Mouse (Mus musculus): Measurements from ENCODE around the gene Med15. TPM values are rescaled to one million over a fixed set of nuclear protein-coding genes. Genes with fewer than 3 reads are reported as not detected.
"Not testable (repeated sequence)": the region's sequence is repeated elsewhere in the genome, so short reads cannot be mapped to it uniquely, and the experiment has no call there.

Gene Med15
- polyA plus RNA-seq, 1 experiment from 2014 or later, result 11.6 TPM

DNA sequence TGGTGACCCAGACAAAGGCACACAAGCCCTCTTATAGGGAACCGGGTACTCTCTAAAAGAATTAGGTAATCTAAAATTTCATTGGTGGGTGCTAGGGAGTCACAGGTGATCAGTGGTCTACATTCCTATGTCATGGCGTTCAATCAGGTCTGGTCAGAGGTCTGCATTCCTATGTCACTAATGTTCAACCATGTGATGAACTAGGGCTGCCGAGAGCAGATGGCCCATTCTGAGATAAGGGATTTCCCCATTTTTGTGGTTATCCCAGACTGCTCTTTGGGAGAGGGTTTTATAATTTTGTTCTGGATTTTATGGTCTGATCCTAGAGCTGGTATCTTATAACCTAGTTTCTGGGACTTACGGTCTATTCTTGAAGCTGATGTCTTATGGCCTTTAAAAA lies 7.4 kb upstream of the Med15 start:
- ATAC-seq (peak; percentile 21; the same call in 1 of the 2 replicates), DNase-seq (no peak)
- 0 out of 2 replicates have a peak, but pooled peaks cover 2% of the 10 kb centered on the region for H3K27me3 ChIP-seq (ENCODE audit: insufficient read depth, low read length)
- H3K4me2 ChIP-seq (ENCODE audit: low read depth, low read length), result no peak overlapping the region
- 59% methylated on average over 4 of the region's 4 CpGs for WGBS (ENCODE audit: insufficient replicate concordance)
- H3K4me3 ChIP-seq (ENCODE audit: low read depth, low read length), result no peak overlapping the region
- H3K4me1 ChIP-seq (ENCODE audit: insufficient read depth), result no peaks in the 10 kb centered on the region
- H3K27ac ChIP-seq (ENCODE audit: low read depth), result no peak overlapping the region
- TF ChIP-seq EP300 (IDR thresholded peaks at IDR 0.05; ENCODE audit: low read depth), result no peak
- no peak for TF ChIP-seq CTCF (IDR thresholded peaks at IDR 0.05; ENCODE audit: low read depth)
- H3K36me3 ChIP-seq (replicated peaks; ENCODE audit: insufficient read depth, low read length), result no peaks in the 10 kb centered on the region
- no peaks in the 10 kb centered on the region for H3K9me3 ChIP-seq (ENCODE audit: low read length)
- H3K9ac ChIP-seq (replicated peaks), result no peak overlapping the region

DNA sequence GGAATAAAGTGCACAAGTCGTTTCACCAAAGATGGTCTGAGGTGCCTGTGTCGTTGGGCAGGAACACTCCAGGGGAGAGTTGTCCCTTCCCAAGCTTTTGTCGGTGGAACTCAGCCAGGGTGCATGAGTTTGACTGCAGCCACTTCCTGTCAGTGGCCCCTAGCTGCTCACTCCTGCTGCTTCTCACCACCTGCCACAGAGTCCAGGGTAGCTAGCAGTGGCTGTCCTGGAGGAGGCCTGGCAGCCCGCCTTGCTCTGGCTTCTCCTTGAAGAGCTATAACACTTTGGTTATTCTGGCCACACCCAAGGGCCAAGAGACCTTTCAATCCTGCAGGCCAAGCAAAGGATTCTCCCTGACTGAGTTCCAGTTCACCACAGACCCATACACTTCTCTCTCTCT lies 3.5 kb upstream of the Med15 start:
- Histone ChIP-seq H3K27ac (ENCODE audit: low read depth) (no peak overlapping the region), H3K4me1 (ENCODE audit: insufficient read depth) (no peaks in the 10 kb centered on the region), H3K9ac (replicated peaks) (no peak overlapping the region), H3K4me3 (ENCODE audit: low read depth, low read length) (no peak overlapping the region), H3K27me3 (ENCODE audit: insufficient read depth, low read length) (peaks cover 8% of the 10 kb centered on the region; the same call in 1 of the 2 replicates), H3K36me3 (replicated peaks; ENCODE audit: insufficient read depth, low read length) (no peaks in the 10 kb centered on the region), H3K9me3 (ENCODE audit: low read length) (no peaks in the 10 kb centered on the region), H3K4me2 (ENCODE audit: low read depth, low read length) (no peak overlapping the region)
- WGBS (ENCODE audit: insufficient replicate concordance), result 41% methylated on average over 4 of the region's 4 CpGs
- DNase-seq, result no peak
- no peak for ATAC-seq
- TF ChIP-seq EP300 (IDR thresholded peaks at IDR 0.05; ENCODE audit: low read depth) (no peak), CTCF (IDR thresholded peaks at IDR 0.05; ENCODE audit: low read depth) (no peak)

DNA sequence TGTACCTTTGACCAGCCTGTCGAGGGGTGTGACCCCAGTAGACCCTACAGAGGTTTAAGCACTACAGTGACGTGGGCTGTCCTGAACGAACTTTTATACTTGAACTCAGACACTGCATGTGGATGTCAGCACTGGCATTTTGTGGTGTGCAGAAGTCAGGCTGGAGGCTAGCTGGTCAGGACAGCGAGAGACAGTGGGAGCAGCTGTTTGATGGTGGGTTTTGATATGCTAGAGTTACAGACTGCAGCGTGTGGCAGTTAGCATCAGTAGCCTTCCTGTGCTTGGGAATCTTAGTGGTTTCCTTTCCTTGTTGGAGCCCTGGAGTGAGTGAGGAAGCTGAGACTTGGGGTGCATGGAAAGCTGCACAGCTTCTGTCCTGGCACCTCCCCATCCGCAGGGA lies 2.2 kb upstream of the Med15 start:
- not testable (repeated sequence) for H3K9me3 ChIP-seq (ENCODE audit: low read length); DNase-seq; H3K9ac ChIP-seq (replicated peaks); H3K4me1 ChIP-seq (ENCODE audit: insufficient read depth); ATAC-seq; H3K27ac ChIP-seq (ENCODE audit: low read depth); H3K4me2 ChIP-seq (ENCODE audit: low read depth, low read length); H3K36me3 ChIP-seq (replicated peaks; ENCODE audit: insufficient read depth, low read length); H3K27me3 ChIP-seq (ENCODE audit: insufficient read depth, low read length); H3K4me3 ChIP-seq (ENCODE audit: low read depth, low read length)
- WGBS (ENCODE audit: insufficient replicate concordance), result 73% methylated on average over 6 of the region's 6 CpGs

DNA sequence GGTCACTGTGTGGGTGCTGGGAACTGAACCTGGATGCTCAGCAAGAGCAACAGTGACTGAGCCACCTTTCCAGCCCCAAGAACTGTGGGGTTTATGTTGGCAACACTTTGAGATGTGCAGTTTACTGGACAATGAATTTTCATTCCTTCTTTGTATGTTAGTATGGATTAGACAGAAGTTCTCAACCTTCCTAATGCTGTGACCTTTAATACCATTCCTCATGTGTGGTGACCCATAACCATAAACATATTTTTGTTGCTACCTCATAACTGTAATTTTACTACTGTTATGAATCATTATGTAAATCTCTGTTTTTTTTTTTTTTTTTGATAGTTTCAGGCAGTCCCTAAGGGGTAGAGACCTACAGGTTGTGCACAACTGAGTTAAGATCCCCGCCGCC lies 955 bp upstream of the Med15 start:
- 72% methylated on average over 2 of the region's 2 CpGs for WGBS (ENCODE audit: insufficient replicate concordance)
- H3K4me2 ChIP-seq (ENCODE audit: low read depth, low read length), result no peak overlapping the region

DNA sequence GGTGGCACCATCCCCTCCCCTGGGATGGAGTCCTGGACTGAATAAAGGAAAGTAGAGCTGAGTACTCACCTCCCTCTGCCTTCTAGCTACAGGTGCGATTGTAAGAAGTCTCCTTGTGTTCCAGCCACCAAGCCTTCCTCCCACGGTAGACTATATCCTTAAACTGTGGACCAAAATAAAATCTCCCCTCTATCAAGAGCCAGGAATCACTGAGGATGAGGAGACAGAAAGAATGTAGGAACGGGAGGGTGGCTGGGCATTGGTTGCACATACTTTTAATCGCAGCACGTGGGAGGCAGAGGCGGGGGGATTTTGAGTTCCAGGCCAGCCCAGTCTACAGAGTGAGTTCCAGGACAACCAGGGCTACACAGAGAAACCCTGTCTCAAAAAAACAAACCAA lies 260 bp downstream of the Med15 start:
- ATAC-seq, result no peak

More for the DNA sequence above, 955 bp upstream of the Med15 start:
- no peak overlapping the region for H3K9ac ChIP-seq (replicated peaks)
- H3K27me3 ChIP-seq (ENCODE audit: insufficient read depth, low read length), result peaks cover 8% of the 10 kb centered on the region; the same call in 1 of the 2 replicates
- TF ChIP-seq CTCF (IDR thresholded peaks at IDR 0.05; ENCODE audit: low read depth), result no peak
- no peak for TF ChIP-seq EP300 (IDR thresholded peaks at IDR 0.05; ENCODE audit: low read depth)
- H3K4me3 ChIP-seq (ENCODE audit: low read depth, low read length), result no peak overlapping the region
- H3K4me1 ChIP-seq (ENCODE audit: insufficient read depth), result no peaks in the 10 kb centered on the region
- no peak for ATAC-seq
- H3K9me3 ChIP-seq (ENCODE audit: low read length), result no peaks in the 10 kb centered on the region
- no peak for DNase-seq
- no peak overlapping the region for H3K27ac ChIP-seq (ENCODE audit: low read depth)
- no peaks in the 10 kb centered on the region for H3K36me3 ChIP-seq (replicated peaks; ENCODE audit: insufficient read depth, low read length)

DNA sequence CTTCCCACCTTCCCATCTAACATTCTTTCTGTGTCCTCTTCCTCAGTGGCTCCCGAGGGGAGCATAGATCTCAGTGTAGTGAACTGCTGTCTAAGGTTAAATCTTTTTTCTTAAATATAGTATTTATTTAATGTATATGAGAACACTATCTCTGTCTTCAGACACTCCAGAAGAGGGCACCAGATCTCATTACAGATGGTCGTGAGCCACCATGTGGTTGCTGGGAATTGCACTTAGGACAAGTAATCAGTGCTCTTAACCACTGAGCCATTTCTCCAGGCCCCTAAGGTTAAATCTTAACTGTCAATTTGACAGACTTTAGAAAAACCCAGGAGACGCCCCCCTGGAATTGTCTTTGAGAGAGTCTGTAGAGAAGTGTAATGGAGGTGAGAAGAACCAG lies 670 bp downstream of the Med15 start:
- ATAC-seq (no peak), DNase-seq (no peak)
- Histone ChIP-seq H3K36me3 (replicated peaks; ENCODE audit: insufficient read depth, low read length) (no peaks in the 10 kb centered on the region), H3K27me3 (ENCODE audit: insufficient read depth, low read length) (peaks cover 8% of the 10 kb centered on the region; the same call in 1 of the 2 replicates), H3K4me3 (ENCODE audit: low read depth, low read length) (no peak overlapping the region), H3K27ac (ENCODE audit: low read depth) (no peak overlapping the region), H3K4me2 (ENCODE audit: low read depth, low read length) (no peak overlapping the region), H3K9ac (replicated peaks) (no peak overlapping the region), H3K4me1 (ENCODE audit: insufficient read depth) (0 out of 2 replicates have a peak, but pooled peaks cover 1% of the 10 kb centered on the region), H3K9me3 (ENCODE audit: low read length) (no peaks in the 10 kb centered on the region)
- TF ChIP-seq CTCF (IDR thresholded peaks at IDR 0.05; ENCODE audit: low read depth) (peak; percentile 33), EP300 (IDR thresholded peaks at IDR 0.05; ENCODE audit: low read depth) (no peak)
- 33% methylated on average over 3 of the region's 3 CpGs for WGBS (ENCODE audit: insufficient replicate concordance)

More for the DNA sequence above, 260 bp downstream of the Med15 start:
- WGBS (ENCODE audit: insufficient replicate concordance), result 60% methylated on average over 6 of the region's 6 CpGs
- H3K4me3 ChIP-seq (ENCODE audit: low read depth, low read length), result no peak overlapping the region
- peaks cover 8% of the 10 kb centered on the region; the same call in 1 of the 2 replicates for H3K27me3 ChIP-seq (ENCODE audit: insufficient read depth, low read length)
- H3K27ac ChIP-seq (ENCODE audit: low read depth), result no peak overlapping the region
- no peak overlapping the region for H3K4me2 ChIP-seq (ENCODE audit: low read depth, low read length)
- TF ChIP-seq CTCF (IDR thresholded peaks at IDR 0.05; ENCODE audit: low read depth) (no peak), EP300 (IDR thresholded peaks at IDR 0.05; ENCODE audit: low read depth) (no peak)
- no peaks in the 10 kb centered on the region for H3K36me3 ChIP-seq (replicated peaks; ENCODE audit: insufficient read depth, low read length)
- DNase-seq, result no peak
- no peaks in the 10 kb centered on the region for H3K9me3 ChIP-seq (ENCODE audit: low read length)
- no peaks in the 10 kb centered on the region for H3K4me1 ChIP-seq (ENCODE audit: insufficient read depth)
- no peak overlapping the region for H3K9ac ChIP-seq (replicated peaks)

DNA sequence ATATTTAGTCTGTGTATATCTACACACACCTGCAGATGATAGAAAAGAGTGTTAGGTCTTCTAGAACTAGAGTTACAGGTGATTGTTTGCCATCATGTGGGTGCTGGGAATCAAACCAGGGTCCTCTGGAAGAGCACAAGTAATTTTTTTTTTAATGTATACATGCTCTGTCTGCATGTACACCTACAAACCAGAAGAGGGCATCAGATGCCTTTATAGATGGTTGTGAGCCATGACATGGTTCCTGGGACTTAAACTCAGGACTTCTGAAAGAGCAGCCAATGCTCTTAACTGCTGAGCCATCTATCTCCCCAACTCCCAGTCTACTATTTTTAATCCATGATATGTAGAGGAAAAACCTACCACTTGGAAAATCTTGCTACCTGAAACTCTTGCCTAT lies 2.7 kb downstream of the Med15 start:
- H3K27me3 ChIP-seq (ENCODE audit: insufficient read depth, low read length), result peaks cover 6% of the 10 kb centered on the region; the same call in 1 of the 2 replicates
- no peak overlapping the region for H3K4me2 ChIP-seq (ENCODE audit: low read depth, low read length)
- 0 out of 2 replicates have a peak, but pooled peaks cover 3% of the 10 kb centered on the region for H3K4me1 ChIP-seq (ENCODE audit: insufficient read depth)
- no peaks in the 10 kb centered on the region for H3K36me3 ChIP-seq (replicated peaks; ENCODE audit: insufficient read depth, low read length)
- no peaks in the 10 kb centered on the region for H3K9me3 ChIP-seq (ENCODE audit: low read length)
- DNase-seq (no peak), ATAC-seq (no peak)
- no peak overlapping the region for H3K27ac ChIP-seq (ENCODE audit: low read depth)
- TF ChIP-seq CTCF (IDR thresholded peaks at IDR 0.05; ENCODE audit: low read depth) (peak; percentile 49), EP300 (IDR thresholded peaks at IDR 0.05; ENCODE audit: low read depth) (no peak)
- no peak overlapping the region for H3K4me3 ChIP-seq (ENCODE audit: low read depth, low read length)
- no peak overlapping the region for H3K9ac ChIP-seq (replicated peaks)
